Mouse (Mus musculus) megakaryocyte, adult 5-6 weeks (primary cell): ENCODE measurements around the gene Ccndbp1. TPM values are rescaled to one million over a fixed set of nuclear protein-coding genes. Genes with fewer than 3 reads are reported as not detected.
"Not testable (repeated sequence)": the region's sequence is repeated elsewhere in the genome, so short reads cannot be mapped to it uniquely, and the experiment has no call there.

ENCODE experiments used
- ATAC-seq: 2 replicates; pipeline ENCODE4 v1.8.0; 2016; ENCODE audit warnings: mild to moderate bottlenecking, inconsistent platforms; ENCODE audit not compliant: poor library complexity, severe bottlenecking
- total RNA-seq, 2 experiments: library from RNA; stranded (forward) in 1 of 2; stranded (reverse) in 1 of 2; fragments of 153-499, 151-499 nt in 1 of 2; fragments of 221-1000, 200-1000 nt in 1 of 2; gene quantifications; 2 replicates each; pipeline versions ENCODE4 v1.2.3 to v1.2.4; 2015 to 2017

The Ccndbp1 gene
- 66.8 and 74.7 TPM in 2 replicates for total RNA-seq (2015)
- total RNA-seq (2017): 63.0 and 69.7 TPM in 2 replicates

DNA sequence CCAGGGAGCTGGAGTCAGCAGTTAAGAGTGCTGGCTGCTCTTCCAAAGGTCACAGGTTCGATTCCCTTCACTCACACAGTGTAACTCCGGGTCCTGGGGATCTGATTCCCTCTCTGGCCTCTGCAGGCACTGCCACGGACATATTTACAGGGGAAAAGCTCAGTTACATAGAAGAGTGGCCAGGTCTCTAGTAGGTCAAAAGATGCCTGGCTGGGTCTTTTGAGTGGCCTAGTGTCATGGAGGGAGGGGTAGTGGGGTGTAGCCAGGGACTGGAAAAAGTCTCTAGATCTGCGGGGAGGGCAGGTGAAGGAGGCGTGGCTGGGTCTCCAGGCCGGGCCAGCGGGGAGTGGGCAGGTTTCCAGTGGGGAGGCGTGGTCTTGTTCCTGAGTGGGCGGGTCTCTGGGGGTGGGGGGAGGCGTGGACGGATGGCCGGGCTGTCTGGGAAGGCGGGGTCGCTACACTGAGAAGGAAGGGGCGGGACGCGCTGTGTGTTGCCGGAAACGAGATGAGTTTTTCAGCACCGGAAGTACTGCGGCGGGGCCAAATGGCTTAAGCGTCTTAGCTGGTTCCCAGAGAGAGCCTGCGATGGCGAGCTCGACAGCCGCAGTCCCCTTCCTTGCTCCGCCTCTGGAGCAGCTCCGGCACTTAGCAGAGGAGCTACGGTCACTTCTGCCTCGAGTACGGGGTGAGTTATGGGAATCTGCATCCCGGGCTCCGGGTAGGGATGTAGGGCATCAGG, at the start of gene Ccndbp1:
Gene Ccndbp1, plus strand, starts transcription at position 479 of the 739 bp plus-strand sequence.
- peak; percentile 97 for ATAC-seq

DNA sequence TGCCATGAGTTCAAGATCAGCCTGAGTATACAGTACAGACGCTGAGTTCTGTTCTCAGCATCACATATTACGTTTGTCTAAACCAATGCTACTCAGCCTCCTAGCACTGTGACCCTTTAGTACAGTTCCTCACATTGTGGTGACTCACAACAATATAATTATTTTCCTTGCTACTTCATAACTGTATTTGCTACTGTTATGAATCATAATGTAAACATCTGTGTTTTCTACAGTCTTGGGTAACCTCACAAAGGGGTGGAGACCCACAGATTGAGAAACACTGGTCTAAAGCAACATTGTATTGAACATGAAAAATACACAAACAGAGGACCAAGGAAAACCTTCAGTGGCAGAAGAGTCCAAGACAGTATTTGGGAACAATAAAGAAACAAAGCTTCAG, 48.8 kb upstream of the Ccndbp1 start:
- no peak for ATAC-seq

- no peak for ATAC-seq
These were observed 48.4 kb upstream of the Ccndbp1 start for GRCm38 (mm10) chr2:120959827-120960226.

DNA sequence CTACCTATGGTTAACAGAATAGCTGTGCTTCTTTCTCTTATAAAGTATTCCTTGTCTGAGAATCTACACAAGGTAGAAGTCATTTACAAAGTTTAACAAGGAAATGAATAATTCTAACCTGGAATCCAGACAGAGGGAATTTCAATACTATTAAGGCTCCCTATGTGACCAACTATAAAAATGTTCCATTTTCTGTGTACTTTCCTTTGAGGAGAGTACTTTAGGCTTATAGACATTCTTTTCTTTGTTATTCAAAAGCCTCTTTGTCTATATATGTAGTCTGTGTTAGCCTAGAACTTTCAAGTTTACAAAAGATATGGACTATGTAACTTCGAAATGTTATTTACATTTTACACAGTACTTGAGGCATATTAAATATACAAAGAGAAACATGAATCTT, 47.9 kb upstream of the Ccndbp1 start:
- ATAC-seq: no peak

- ATAC-seq: no peak
These were observed 45.1 kb upstream of the Ccndbp1 start for GRCm38 (mm10) chr2:120963110-120963509.

GRCm38 (mm10) chr2:120965486-120965885, 42.7 kb upstream of the Ccndbp1 start:
- ATAC-seq: no peak

- ATAC-seq: no peak
These were observed 38.1 kb upstream of the Ccndbp1 start for GRCm38 (mm10) chr2:120970045-120970539.

DNA sequence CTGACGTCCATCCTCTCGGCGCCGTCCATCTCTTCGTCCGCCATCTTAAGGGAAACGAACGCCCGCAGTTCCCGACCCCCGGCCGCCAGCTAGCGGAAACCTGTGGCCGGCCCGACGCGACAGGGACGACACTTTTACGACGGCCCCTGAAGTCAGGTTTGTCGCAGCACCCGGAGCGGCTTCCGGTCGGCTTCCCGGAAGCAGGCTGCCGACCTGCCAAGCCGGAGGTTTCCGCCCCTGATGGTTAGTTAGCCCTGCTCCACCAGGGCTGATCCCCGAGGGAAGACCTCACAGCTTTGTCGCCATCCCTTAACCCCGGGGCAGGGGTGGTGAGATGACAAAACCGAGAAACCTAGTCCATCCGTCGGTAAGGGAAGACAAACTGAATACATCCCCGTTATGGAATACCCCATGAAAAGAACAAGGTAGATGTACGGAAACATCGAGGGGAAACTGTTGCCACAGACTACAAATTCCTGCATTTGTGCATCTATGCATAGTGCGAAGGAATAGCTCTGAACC, 37.6 kb upstream of the Ccndbp1 start, which contains the start of gene Ubr1:
Gene Ubr1, minus strand, starts transcription at position 157 of the 522 bp plus-strand sequence.
- ATAC-seq: peak; percentile 98

DNA sequence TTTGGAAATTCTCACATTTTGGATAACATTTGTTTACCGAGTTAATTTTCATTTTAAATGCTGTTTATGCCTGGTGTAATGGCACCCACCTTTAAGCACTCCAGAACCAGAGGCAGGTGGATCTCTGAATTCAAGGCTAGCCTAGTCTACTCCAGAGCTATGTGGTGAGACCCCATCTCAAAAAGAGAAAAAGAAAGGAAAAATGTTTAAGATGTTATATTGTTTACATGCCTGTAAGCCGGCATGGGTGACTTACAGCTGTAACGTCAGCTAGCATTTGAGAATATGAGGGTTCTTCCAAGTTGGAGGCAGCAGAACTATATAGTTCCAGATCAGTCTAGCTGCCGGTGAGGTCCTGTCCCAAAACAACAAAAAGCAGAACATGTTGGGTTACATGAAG, 36.4 kb upstream of the Ccndbp1 start:
- no peak for ATAC-seq

GRCm38 (mm10) chr2:120972257-120972656, 35.9 kb upstream of the Ccndbp1 start:
- ATAC-seq: not testable (repeated sequence)

DNA sequence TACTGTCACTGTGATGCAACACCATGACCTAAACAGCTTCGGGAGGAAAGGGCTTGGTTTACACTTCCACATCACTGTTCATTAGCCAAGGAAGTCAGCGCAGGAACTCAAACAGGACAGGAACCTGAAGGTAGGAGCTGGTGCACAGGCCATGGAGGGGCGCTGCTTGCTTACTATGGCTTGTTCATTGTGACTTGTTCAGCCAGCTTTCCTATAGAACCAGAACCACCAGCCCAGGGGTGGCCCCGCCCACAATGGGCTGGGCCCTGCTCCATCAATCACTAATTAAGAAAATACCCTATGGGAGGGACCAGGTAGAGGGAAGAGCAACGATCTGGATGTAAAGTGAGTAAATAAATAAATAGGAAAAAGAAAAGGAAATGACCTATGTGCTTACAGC, 35.2 kb upstream of the Ccndbp1 start:
- ATAC-seq: no peak

- ATAC-seq: 0 out of 2 replicates have a peak, but pooled peaks have one; percentile 25
These were observed 31.9 kb upstream of the Ccndbp1 start for GRCm38 (mm10) chr2:120976308-120976707.

DNA sequence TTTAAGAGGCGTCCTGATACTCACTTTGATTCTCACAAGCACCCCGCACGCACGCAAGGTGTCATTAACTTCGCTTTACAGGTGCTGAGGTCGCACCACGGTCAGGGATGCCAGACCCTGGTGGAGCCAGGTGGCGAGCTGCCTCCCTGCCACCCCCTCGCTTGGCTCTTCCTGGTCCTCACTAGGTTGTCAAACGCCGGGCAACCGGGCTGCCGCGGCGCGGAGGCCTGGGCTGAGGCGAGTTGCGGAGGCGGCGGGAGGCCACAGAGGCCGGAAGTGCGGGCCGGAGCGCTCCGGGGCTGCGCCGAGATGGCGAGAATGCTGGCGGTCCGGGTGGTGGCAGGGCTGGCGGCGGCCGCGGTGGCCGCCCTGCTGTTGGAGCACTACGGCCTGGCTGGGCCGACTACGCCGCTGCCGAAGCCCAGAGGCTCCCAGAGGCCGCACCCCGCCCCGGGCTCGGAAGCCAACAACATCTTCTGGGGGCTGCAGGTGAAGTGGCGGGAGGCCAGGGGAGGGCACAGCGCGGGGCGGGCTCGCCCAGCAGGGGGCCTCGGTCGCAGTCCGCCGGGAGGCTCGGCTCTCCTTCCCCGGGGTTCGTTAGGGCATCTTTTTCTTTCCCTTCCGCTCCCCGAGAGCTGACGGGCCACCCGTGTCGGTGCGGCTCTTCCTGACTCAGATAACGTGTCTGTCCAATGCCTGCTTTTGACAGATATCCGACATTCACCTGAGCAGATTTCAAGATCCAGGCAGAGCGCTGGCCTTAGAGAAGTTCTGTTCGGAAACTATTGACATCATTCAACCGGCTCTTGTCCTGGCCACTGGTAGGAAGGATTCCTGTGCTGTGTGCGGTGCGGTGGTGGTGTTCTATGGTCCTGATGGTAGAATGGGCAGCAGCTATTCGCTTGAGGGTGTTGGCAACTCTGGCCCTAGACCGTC, 30.9 kb upstream of the Ccndbp1 start, which contains the start of gene Tmem62:
Gene Tmem62, plus strand, starts transcription at position 28 of the 936 bp plus-strand sequence.
- peak; percentile 80 for ATAC-seq

DNA sequence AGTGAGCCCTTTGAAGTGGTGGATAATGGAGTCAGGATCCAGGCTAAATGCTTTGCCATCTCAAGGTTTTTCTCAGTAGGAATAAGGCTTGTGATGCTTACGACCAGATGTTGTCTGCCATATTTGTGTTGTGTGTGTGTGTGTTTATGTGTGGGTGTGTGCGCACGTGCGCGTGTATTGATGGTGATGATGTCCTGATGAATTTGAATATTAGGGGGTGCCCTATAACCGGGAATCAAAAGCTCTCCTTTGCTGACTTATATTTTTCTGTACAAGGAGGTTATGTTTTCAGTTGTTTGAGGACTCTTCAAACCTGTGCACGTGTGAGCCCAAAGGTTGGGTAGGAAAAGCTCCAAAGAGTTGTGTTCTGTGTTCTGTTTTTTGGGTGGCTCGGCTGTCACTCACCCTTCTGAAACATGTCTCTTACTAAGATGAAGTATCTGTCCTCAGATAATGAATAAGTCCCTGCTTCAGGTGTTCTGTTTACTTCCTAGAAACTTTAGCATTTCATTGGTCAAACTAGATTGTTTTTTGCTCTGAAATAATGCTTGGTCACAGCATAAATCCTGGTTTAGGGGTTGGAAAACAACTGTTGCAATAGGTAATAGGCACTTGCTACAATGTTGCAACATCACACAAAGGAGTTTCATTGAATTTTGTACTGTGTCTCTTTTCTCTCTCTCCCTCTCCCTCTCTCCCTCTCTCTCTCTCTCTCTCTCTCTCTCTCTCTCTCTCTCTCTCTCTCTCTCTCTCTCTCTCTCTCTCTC, 30.1 kb upstream of the Ccndbp1 start:
- no peak for ATAC-seq

DNA sequence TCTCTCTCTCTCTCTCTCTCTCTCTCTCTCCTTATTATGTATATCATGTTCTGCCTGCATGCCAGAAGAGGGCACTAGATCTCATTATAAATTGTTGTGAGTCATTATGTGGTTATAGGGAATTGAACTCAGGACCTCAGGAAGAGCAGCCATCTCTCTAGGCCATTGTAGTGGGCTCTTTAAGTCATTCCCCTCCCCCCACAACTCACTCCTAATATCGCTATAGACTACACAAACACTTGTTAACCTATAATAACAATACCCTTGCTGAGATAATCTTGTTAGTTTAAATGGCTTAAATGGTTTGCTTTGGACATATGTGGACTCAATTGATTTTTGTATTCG, 29.5 kb upstream of the Ccndbp1 start:
- ATAC-seq: no peak

GRCm38 (mm10) chr2:120979819-120980218, 28.4 kb upstream of the Ccndbp1 start:
- no peak for ATAC-seq

GRCm38 (mm10) chr2:120980861-120981260, 27.3 kb upstream of the Ccndbp1 start:
- no peak for ATAC-seq

DNA sequence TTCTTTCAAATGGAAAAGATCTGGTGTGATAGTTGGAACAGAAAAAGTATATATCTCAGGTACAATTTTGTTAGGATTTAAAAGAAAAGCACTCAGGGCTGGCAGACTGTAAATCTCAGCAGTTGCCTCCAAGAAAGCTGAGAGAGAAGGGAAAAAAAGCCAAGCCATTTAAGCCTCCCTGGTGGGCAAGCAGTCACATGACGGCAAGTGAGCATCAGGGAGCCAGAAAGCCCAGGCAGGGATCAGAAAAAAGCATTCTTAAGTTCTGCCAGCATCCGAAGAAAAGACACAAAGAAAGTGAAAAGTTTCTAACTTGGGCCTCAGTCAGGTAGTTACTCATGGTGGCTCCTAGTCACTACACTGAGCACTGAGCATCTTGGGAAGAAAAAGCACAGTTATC, 24.6 kb upstream of the Ccndbp1 start:
- no peak for ATAC-seq

DNA sequence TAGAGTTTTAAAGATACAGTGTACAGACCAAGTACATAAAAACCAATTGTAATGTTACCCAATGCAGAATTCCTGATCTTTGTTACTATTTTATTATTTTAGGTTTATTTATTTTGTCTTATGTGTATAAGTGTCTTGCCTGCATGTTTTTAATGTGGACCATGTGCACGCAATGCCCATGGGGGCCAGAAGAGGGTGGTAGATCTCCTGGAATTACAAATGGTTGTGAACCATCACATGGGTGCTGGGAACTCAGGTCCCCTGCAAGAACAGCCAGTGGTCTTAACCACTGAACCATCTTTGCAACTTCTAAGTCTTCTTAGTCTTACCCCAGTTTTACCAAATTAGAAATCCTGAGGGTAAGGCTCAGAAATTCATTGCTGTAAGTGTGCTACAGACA, 23.0 kb upstream of the Ccndbp1 start:
- peak; percentile 52; the same call in 1 of the 2 replicates for ATAC-seq

- ATAC-seq: no peak
These were observed 17.0 kb upstream of the Ccndbp1 start for GRCm38 (mm10) chr2:120991196-120991595.
